Mouse (Mus musculus) liver, postnatal 0 days (tissue): Measurements from ENCODE around the gene Thbs1. TPM values are rescaled to one million over a fixed set of nuclear protein-coding genes. Genes with fewer than 3 reads are reported as not detected.

Experiments
- ATAC-seq: fragments of 200-750 bp; cut with Nextera tagmentation; 2 replicates; pipeline ENCODE4 v1.8.0; 2017; ENCODE audit warnings: mild to moderate bottlenecking, moderate library complexity
- DNase-seq: peaks from one replicate; pipeline ENCODE4 v3.0.0-alpha.2; 2016
- H3K27ac ChIP-seq: fragments of 300-500 bp; sonication (generic); 2 replicates; pipeline ENCODE4 v1.5.1; 2014; ENCODE audit warnings: antibody characterized with exemption, moderate library complexity, mild to moderate bottlenecking, low read depth
- H3K27me3 ChIP-seq: fragments of 300-500 bp; sonication (generic); 2 replicates; pipeline ENCODE4 v1.6.1; 2014; ENCODE audit warnings: low read length, control low read depth, mixed read lengths; ENCODE audit not compliant: insufficient read depth
- H3K36me3 ChIP-seq: fragments of 300-500 bp; sonication (generic); replicated peaks from 2 replicates; pipeline ENCODE4 v1.6.1; 2014; ENCODE audit warnings: mild to moderate bottlenecking, control low read depth, low read length, moderate library complexity, mixed read lengths; ENCODE audit not compliant: insufficient read depth
- H3K4me1 ChIP-seq: fragments of 300-500 bp; sonication (generic); 2 replicates; pipeline ENCODE4 v1.6.1; 2014; ENCODE audit warnings: antibody characterized with exemption, mild to moderate bottlenecking, control low read depth; ENCODE audit not compliant: insufficient read depth
- H3K4me2 ChIP-seq: fragments of 300-500 bp; sonication (generic); 2 replicates; pipeline ENCODE4 v1.6.1; 2014; ENCODE audit warnings: low read depth, mild to moderate bottlenecking, low read length, moderate library complexity, mixed read lengths
- H3K4me3 ChIP-seq: fragments of 300-500 bp; sonication (generic); 2 replicates; pipeline ENCODE4 v1.5.1; 2014; ENCODE audit warnings: low read depth, low read length
- H3K9ac ChIP-seq: fragments of 300-500 bp; sonication (generic); replicated peaks from 2 replicates; pipeline ENCODE4 v1.6.1; 2014; ENCODE audit warnings: mild to moderate bottlenecking, moderate library complexity
- H3K9me3 ChIP-seq: fragments of 300-500 bp; sonication (generic); 2 replicates; pipeline ENCODE4 v1.6.1; 2016; ENCODE audit warnings: mild to moderate bottlenecking, control low read depth, low read length, mixed read lengths
- CTCF ChIP-seq: sonication (generic); IDR thresholded peaks from 2 replicates; pipeline ENCODE4 v1.5.1; 2016; ENCODE audit warnings: antibody characterized with exemption, low read depth
- EP300 ChIP-seq: IDR thresholded peaks from 2 replicates; pipeline ENCODE4 v1.6.1; 2016; ENCODE audit warnings: antibody characterized with exemption, low read depth, mild to moderate bottlenecking
- WGBS: fragments of 180-500 bp; shearing (Covaris S2); extraction: QIAGEN DNeasy Blood & Tissue Kit; methylation state at CpG from one replicate; pipeline ENCODE4 v1.1.7; 2014; ENCODE audit not compliant: insufficient replicate concordance; 5-methylcytosine and 5-hydroxymethylcytosine counted together
- polyA plus RNA-seq: library from polyadenylated mRNA; unstranded; fragments of >200 nt; fragmentation: Nextera tagmentation; extraction: Ambion mirVana; gene quantifications from 2 replicates; pipeline ENCODE4 v1.2.1, GENCODE M21; 2015

Thbs1 gene
- polyA plus RNA-seq, 1 experiment from 2014 or later, result 29.3 TPM

GRCm38 (mm10) chr2:118075165-118075564, 36.5 kb upstream of the Thbs1 start:
- TF ChIP-seq EP300, result no peak
- no peak for TF ChIP-seq CTCF
- Histone ChIP-seq H3K9ac (no peak overlapping the region), H3K4me2 (no peak overlapping the region), H3K27ac (no peak overlapping the region), H3K9me3 (no peaks in the 10 kb centered on the region), H3K4me3 (no peak overlapping the region), H3K4me1 (no peaks in the 10 kb centered on the region), H3K36me3 (no peaks in the 10 kb centered on the region), H3K27me3 (no peaks in the 10 kb centered on the region)
- DNase-seq (no peak), ATAC-seq (no peak)
- 72% methylated on average over 4 of the region's 4 CpGs for WGBS

- no peak for ATAC-seq
- Histone ChIP-seq H3K36me3 (no peaks in the 10 kb centered on the region), H3K4me1 (no peaks in the 10 kb centered on the region), H3K27ac (no peak overlapping the region), H3K4me3 (no peak overlapping the region), H3K27me3 (no peaks in the 10 kb centered on the region), H3K4me2 (no peak overlapping the region), H3K9me3 (no peaks in the 10 kb centered on the region), H3K9ac (no peak overlapping the region)
- TF ChIP-seq EP300, result no peak
- no peak for TF ChIP-seq CTCF
- WGBS, result 66% methylated on average over 4 of the region's 4 CpGs
- DNase-seq, result no peak
Observed at GRCm38 (mm10) chr2:118079131-118079530, 32.5 kb upstream of the Thbs1 start.

- no peaks in the 10 kb centered on the region for H3K27me3 ChIP-seq
- TF ChIP-seq EP300, result no peak
- no peak for TF ChIP-seq CTCF
- ATAC-seq, result no peak
- WGBS, result 73% methylated on average over 5 of the region's 5 CpGs
- H3K9ac ChIP-seq, result no peak overlapping the region
- H3K4me2 ChIP-seq, result no peak overlapping the region
- H3K27ac ChIP-seq, result no peak overlapping the region
- no peaks in the 10 kb centered on the region for H3K4me1 ChIP-seq
- DNase-seq, result no peak
- H3K36me3 ChIP-seq, result no peaks in the 10 kb centered on the region
- no peaks in the 10 kb centered on the region for H3K9me3 ChIP-seq
- H3K4me3 ChIP-seq, result no peak overlapping the region
Observed at GRCm38 (mm10) chr2:118081581-118081980, 30.1 kb upstream of the Thbs1 start.

GRCm38 (mm10) chr2:118083652-118084051, 28.0 kb upstream of the Thbs1 start:
- Histone ChIP-seq H3K27ac (no peak overlapping the region), H3K4me2 (no peak overlapping the region), H3K4me3 (no peak overlapping the region), H3K4me1 (no peaks in the 10 kb centered on the region), H3K9me3 (no peaks in the 10 kb centered on the region), H3K36me3 (no peaks in the 10 kb centered on the region), H3K9ac (no peak overlapping the region), H3K27me3 (no peaks in the 10 kb centered on the region)
- 67% methylated on average over 6 of the region's 6 CpGs for WGBS
- ATAC-seq (no peak), DNase-seq (no peak)
- no peak for TF ChIP-seq CTCF
- TF ChIP-seq EP300, result no peak

GRCm38 (mm10) chr2:118084693-118085092, 27.0 kb upstream of the Thbs1 start:
- no peaks in the 10 kb centered on the region for H3K9me3 ChIP-seq
- DNase-seq (no peak), ATAC-seq (no peak)
- 67% methylated on average over 3 of the region's 3 CpGs for WGBS
- no peaks in the 10 kb centered on the region for H3K4me1 ChIP-seq
- H3K27ac ChIP-seq, result no peak overlapping the region
- no peak overlapping the region for H3K9ac ChIP-seq
- no peak overlapping the region for H3K4me2 ChIP-seq
- TF ChIP-seq EP300, result no peak
- no peak for TF ChIP-seq CTCF
- no peaks in the 10 kb centered on the region for H3K36me3 ChIP-seq
- no peak overlapping the region for H3K4me3 ChIP-seq
- no peaks in the 10 kb centered on the region for H3K27me3 ChIP-seq

- DNase-seq (no peak), ATAC-seq (no peak)
- H3K4me3 ChIP-seq, result no peak overlapping the region
- no peaks in the 10 kb centered on the region for H3K27me3 ChIP-seq
- WGBS, result 83% methylated on average over 2 of the region's 2 CpGs
- no peaks in the 10 kb centered on the region for H3K4me1 ChIP-seq
- no peak overlapping the region for H3K27ac ChIP-seq
- TF ChIP-seq CTCF (no peak), EP300 (no peak)
- H3K36me3 ChIP-seq, result no peaks in the 10 kb centered on the region
- no peaks in the 10 kb centered on the region for H3K9me3 ChIP-seq
- no peak overlapping the region for H3K9ac ChIP-seq
- no peak overlapping the region for H3K4me2 ChIP-seq
Observed at GRCm38 (mm10) chr2:118085647-118086046, 26.0 kb upstream of the Thbs1 start.

- no peak overlapping the region for H3K4me3 ChIP-seq
- H3K9ac ChIP-seq, result no peak overlapping the region
- H3K36me3 ChIP-seq, result no peaks in the 10 kb centered on the region
- no peak overlapping the region for H3K27ac ChIP-seq
- ATAC-seq, result no peak
- TF ChIP-seq EP300 (no peak), CTCF (no peak)
- H3K4me2 ChIP-seq, result no peak overlapping the region
- H3K4me1 ChIP-seq, result no peaks in the 10 kb centered on the region
- no peaks in the 10 kb centered on the region for H3K27me3 ChIP-seq
- 79% methylated on average over 10 of the region's 10 CpGs for WGBS
- no peaks in the 10 kb centered on the region for H3K9me3 ChIP-seq
- DNase-seq, result no peak
Observed at GRCm38 (mm10) chr2:118087044-118087726, 24.5 kb upstream of the Thbs1 start.
